Mouse (Mus musculus) brain, adult 2 months (tissue): Measurements from ENCODE around the gene Gm12887.

Experiments used
- DNase-seq: peaks from one replicate; pipeline ENCODE4 v3.0.0; 2011; ENCODE audit warnings: low read depth, low spot score

Gene Gm12887

DNA sequence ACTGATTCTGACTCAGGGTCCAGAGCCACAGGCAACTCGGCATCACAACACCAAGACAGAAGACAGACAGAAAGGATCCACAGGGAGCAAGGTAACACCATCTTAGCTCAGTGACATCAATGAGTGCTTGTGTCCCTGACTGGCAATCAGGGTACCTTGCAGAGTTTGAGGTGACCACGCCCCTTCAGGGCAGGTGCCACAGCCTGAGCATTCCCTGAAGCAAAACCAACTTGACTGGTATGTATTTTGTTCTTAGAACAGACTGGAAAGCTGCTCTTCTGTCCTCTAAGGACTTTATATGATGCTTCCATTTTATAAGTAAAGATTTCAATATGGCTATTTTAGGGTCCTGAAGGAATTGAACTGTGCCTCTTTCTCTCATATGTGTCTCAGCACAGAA is at the start of gene Gm12887:
Gene Gm12887 (minus strand): TSS at position 101 of the 400 bp plus-strand sequence.
- no peak for DNase-seq

DNA sequence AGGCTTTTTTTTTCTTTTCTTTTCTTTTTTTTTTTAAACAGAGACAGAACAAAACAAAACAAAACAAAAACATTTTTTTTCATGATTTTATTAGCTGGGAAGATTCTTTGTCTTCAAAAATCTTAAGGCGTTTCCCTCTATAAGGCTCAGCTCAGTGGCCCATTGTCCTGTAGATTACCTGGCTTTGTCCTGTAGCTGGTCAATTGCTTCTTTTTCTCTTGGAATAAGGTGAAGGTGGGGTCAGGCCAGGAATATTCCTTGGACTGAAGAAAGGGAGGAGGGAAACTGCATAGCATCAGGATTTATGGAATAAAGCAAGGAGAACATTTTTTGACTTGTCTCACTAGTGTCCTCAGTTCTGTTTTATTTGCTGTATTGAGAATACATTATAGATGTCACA is 35.1 kb upstream of the Gm12887 start:
- DNase-seq = no peak
